Mouse (Mus musculus) liver, embryonic 14.5 days (tissue): ENCODE measurements around the gene Lrba.

Experiments used
- CTCF ChIP-seq: IDR thresholded peaks from 2 replicates; pipeline ENCODE4 v1.5.1; 2016; ENCODE audit warnings: antibody characterized with exemption, low read depth, control low read depth
- EP300 ChIP-seq: IDR thresholded peaks from 2 replicates; pipeline ENCODE4 v1.6.1; 2016; ENCODE audit warnings: antibody characterized with exemption, low read depth

- no peak for TF ChIP-seq CTCF
- no peak for TF ChIP-seq EP300
These were observed 326.7 kb downstream of the Lrba start for GRCm38 (mm10) chr3:86551011-86551728.
